Mouse (Mus musculus) kidney, postnatal 0 days (tissue): ENCODE results near the gene Bicra. TPM values are rescaled to one million over a fixed set of nuclear protein-coding genes. Genes with fewer than 3 reads are reported as not detected.

Experiments
- ATAC-seq: fragments of 200-750 bp; cut with Nextera tagmentation; replicated peaks from 2 replicates; pipeline ENCODE4 v1.8.0; 2017; ENCODE audit warnings: low read depth, moderate number of reproducible peaks, moderate TSS enrichment, moderate library complexity; ENCODE audit not compliant: low FRiP score
- DNase-seq: peaks from one replicate; pipeline ENCODE4 v3.0.0-alpha.2; 2016; ENCODE audit warnings: low spot score
- H3K27ac ChIP-seq: fragments of 300-500 bp; sonication (generic); 2 replicates; pipeline ENCODE4 v1.5.1; 2014; ENCODE audit warnings: mild to moderate bottlenecking
- H3K27me3 ChIP-seq: fragments of 300-500 bp; sonication (generic); 2 replicates; pipeline ENCODE4 v1.6.1; 2014; ENCODE audit warnings: low read length, mixed read lengths; ENCODE audit not compliant: insufficient read depth
- H3K36me3 ChIP-seq: fragments of 300-500 bp; sonication (generic); 2 replicates; pipeline ENCODE4 v1.6.1; 2014; ENCODE audit warnings: low read length, mixed read lengths; ENCODE audit not compliant: insufficient read depth
- H3K4me1 ChIP-seq: fragments of 300-500 bp; sonication (generic); replicated peaks from 2 replicates; pipeline ENCODE4 v1.6.1; 2014; ENCODE audit warnings: antibody characterized with exemption, low read length, mixed read lengths; ENCODE audit not compliant: insufficient read depth
- H3K4me2 ChIP-seq: fragments of 300-500 bp; sonication (generic); 2 replicates; pipeline ENCODE4 v1.6.1; 2014; ENCODE audit warnings: mild to moderate bottlenecking, low read length, moderate library complexity, mixed read lengths
- H3K4me3 ChIP-seq: fragments of 300-500 bp; sonication (generic); replicated peaks from 2 replicates; pipeline ENCODE4 v1.5.1; 2014; ENCODE audit warnings: low read depth, low read length
- H3K9ac ChIP-seq: fragments of 300-500 bp; sonication (generic); 2 replicates; pipeline ENCODE4 v1.6.1; 2014; ENCODE audit warnings: low read depth, low read length
- H3K9me3 ChIP-seq: fragments of 300-500 bp; sonication (generic); replicated peaks from 2 replicates; pipeline ENCODE4 v1.6.1; 2016; ENCODE audit warnings: low read length, inconsistent platforms, mixed read lengths
- CTCF ChIP-seq: IDR thresholded peaks from 2 replicates; pipeline ENCODE4 v1.5.1; 2016; ENCODE audit warnings: antibody characterized with exemption, low read depth, mild to moderate bottlenecking, moderate library complexity
- WGBS: fragments of 180-500 bp; shearing (Covaris S2); extraction: QIAGEN DNeasy Blood & Tissue Kit; methylation state at CpG from one replicate; pipeline ENCODE4 v1.1.7; 2014; 5-methylcytosine and 5-hydroxymethylcytosine counted together
- polyA plus RNA-seq: library from polyadenylated mRNA; unstranded; fragments of >200 nt; fragmentation: Nextera tagmentation; extraction: Ambion mirVana; gene quantifications from 2 replicates; pipeline ENCODE4 v1.2.1, GENCODE M21; 2015

Bicra gene
- polyA plus RNA-seq = 3.2 and 3.3 TPM in 2 replicates

DNA sequence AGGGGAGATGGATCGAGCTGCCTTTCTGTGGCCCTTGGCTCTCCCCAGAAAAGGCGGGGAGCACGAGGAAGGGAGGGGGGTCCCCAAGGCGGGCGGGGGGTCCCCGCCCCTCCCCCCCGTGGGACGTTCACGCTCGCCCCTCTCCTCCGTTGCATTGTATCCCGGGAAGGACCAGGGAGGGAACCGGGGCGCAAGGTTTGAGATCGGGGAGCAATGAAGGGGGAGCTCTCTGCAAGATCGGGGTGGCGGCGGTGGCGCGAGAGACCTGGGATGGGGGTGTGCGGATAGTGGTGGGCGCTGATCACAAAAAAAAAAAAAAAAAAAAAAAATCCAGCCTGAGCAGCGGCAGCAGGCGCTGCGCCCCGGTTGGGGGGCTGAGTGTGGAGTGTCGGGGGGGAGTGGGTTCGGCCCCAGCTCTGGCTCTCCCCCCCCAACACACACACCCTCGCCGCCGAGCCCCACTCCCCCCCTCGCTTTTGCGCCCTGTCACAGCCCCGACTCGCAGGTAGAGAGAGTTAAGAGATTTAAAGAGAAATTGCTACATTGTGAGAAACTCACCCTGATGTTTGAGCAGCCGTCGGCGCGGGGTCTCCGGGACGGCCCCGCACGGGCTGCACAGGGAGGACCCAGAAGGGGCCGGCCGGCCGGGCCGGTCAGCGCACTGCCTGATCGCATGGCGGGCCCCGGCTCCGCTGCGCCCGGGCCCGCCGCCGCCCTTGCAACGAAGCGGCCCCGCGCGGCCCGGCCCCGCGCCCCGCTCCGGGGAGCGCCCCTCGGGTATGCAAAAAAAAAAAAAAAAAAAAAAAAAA, at the start of gene Bicra:
Bicra (minus strand) TSS at position 584 of the 809 bp plus-strand sequence.
- ATAC-seq (peak; percentile 65), DNase-seq (peak; percentile 90)
- under 1% methylated on average over 53 of the region's 69 CpGs for WGBS
- Histone ChIP-seq H3K4me2 (peak within 1 kb of the TSS; percentile 89), H3K36me3 (no peaks in the 10 kb centered on the region), H3K27me3 (no peaks in the 10 kb centered on the region), H3K9me3 (no peaks in the 10 kb centered on the region), H3K4me3 (peak within 1 kb of the TSS; percentile 88), H3K27ac (peak within 1 kb of the TSS; percentile 97), H3K9ac (peak within 1 kb of the TSS; percentile 96), H3K4me1 (peaks cover 43% of the 10 kb centered on the region)
- no peak for TF ChIP-seq CTCF

DNA sequence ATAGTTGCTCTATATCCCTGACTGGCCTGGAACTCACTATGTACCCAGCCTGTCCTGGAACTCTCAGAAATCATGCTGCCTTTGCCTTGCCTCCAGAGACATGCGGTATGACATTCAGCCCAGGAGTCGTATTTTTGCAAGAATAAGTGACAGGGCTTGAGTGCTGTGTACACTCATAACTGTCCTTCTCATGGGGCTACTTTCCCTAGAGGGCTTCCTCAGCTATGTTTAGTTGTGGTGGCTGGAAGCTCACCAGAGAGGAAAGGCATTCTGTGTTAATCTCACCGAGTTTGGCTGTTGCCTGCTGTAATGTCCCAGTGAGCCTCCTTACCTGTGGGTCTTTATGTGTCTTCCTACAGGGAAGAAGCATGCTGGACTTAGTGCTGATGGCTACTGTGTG, 46.9 kb upstream of the Bicra start:
- Histone ChIP-seq H3K4me3 (no peak overlapping the region), H3K27me3 (no peaks in the 10 kb centered on the region), H3K27ac (no peak overlapping the region), H3K4me1 (peaks cover 4% of the 10 kb centered on the region), H3K9me3 (no peaks in the 10 kb centered on the region), H3K36me3 (no peaks in the 10 kb centered on the region), H3K4me2 (no peak overlapping the region), H3K9ac (no peak overlapping the region)
- 68% methylated on average over 3 of the region's 3 CpGs for WGBS
- ATAC-seq (no peak), DNase-seq (no peak)
- TF ChIP-seq CTCF = no peak

DNA sequence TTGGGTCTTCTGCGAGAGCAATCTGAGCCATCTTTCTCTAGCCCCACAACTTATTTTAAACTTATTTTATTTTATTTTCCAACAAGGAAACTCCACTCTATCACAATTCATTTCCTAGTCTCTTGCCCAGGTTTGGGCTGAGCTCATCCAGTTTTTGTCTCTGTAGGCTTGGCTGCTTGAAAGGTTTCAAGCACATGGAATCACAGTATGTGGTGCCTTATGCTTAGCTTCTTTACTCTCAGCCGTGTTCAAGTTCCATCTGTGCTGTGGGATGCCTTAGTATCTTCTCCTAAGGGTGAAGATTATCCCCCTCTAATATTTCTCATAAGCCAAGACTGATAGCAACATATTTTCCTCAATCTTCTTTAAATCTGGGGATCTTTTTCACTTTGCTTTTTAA, 39.9 kb upstream of the Bicra start:
- Histone ChIP-seq H3K4me2 (no peak overlapping the region), H3K36me3 (no peaks in the 10 kb centered on the region), H3K9ac (no peak overlapping the region), H3K9me3 (no peaks in the 10 kb centered on the region), H3K4me3 (no peak overlapping the region), H3K4me1 (no peaks in the 10 kb centered on the region), H3K27me3 (no peaks in the 10 kb centered on the region), H3K27ac (no peak overlapping the region)
- DNase-seq (no peak), ATAC-seq (no peak)
- 72% methylated on average over 2 of the region's 2 CpGs for WGBS
- no peak for TF ChIP-seq CTCF

DNA sequence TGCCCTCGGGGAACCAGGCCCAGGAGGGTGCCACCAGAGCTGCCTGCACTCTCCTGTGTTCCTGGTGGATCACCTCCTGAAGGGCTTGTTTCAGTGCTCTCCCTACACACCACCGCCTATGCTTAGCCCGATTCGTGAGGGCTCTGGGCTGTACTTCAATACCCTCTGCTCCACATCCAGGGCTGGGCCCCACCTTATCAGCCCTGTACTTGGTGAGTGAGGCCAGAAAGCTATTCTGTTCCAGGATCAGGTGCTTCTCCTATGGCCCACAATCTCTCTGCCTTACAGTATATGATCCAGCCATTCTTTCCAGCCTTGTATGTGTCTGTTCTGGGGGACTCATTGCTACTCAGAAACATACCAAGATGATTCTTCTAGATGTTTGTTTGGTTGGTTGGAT, 35.6 kb upstream of the Bicra start:
- H3K4me2 ChIP-seq = no peak overlapping the region
- no peaks in the 10 kb centered on the region for H3K9me3 ChIP-seq
- H3K27me3 ChIP-seq = no peaks in the 10 kb centered on the region
- no peak overlapping the region for H3K27ac ChIP-seq
- no peaks in the 10 kb centered on the region for H3K4me1 ChIP-seq
- no peaks in the 10 kb centered on the region for H3K36me3 ChIP-seq
- WGBS = 57% methylated on average over 4 of the region's 4 CpGs
- H3K9ac ChIP-seq = no peak overlapping the region
- no peak for TF ChIP-seq CTCF
- ATAC-seq = no peak
- no peak overlapping the region for H3K4me3 ChIP-seq
- DNase-seq = no peak

DNA sequence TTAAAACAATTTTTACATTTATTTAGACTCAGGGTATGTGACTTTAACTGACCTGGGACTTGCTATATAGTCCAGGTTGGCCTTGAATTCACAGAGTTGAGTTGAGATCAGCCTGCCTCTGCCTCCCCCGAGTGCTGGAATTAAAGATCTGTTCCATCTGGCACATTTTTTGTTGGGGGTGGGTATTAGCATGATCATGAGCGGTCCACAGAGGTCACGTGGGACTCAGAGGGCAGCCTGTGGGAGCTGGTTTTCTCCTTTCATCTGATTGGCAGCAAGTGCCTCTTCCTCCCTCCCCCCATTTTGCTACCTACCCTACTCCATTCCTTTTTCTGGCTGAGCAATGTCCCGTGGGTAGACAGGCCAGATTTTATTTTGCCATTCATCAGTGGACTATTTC, 32.9 kb upstream of the Bicra start:
- no peak for TF ChIP-seq CTCF

DNA sequence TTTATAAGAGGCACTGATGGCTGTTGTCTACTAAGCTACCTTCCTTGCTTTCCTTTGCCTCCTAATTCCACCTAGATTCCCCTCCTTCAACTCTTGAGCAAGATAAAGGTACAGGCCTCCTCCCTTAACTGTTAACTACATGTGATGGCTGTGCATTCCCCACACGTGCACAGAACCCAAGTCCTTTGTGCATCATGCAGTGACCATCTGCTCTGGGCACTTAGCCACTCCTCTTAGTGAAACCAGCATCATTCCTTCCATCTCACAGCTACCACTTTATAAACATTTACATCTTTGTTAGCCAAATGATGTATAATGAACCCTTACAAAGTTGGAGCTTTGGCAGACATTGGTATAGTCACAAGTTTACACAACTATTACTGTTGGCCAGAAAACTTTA, 32.2 kb upstream of the Bicra start:
- no peak for TF ChIP-seq CTCF
- Histone ChIP-seq H3K27me3 (no peaks in the 10 kb centered on the region), H3K9ac (no peak overlapping the region), H3K36me3 (no peaks in the 10 kb centered on the region), H3K4me1 (no peaks in the 10 kb centered on the region), H3K27ac (no peak overlapping the region), H3K4me3 (no peak overlapping the region), H3K9me3 (no peaks in the 10 kb centered on the region), H3K4me2 (no peak overlapping the region)
- DNase-seq = no peak
- no peak for ATAC-seq
- 55% methylated on average over 1 of the region's 1 CpGs for WGBS

More for the DNA sequence above, 32.9 kb upstream of the Bicra start:
- no peak for ATAC-seq
- Histone ChIP-seq H3K27ac (no peak overlapping the region), H3K4me2 (no peak overlapping the region), H3K4me1 (no peaks in the 10 kb centered on the region), H3K27me3 (no peaks in the 10 kb centered on the region), H3K9ac (no peak overlapping the region), H3K4me3 (no peak overlapping the region), H3K36me3 (no peaks in the 10 kb centered on the region), H3K9me3 (no peaks in the 10 kb centered on the region)
- 65% methylated on average over 4 of the region's 4 CpGs for WGBS
- no peak for DNase-seq
